Mouse (Mus musculus) olfactory bulb, adult 2 months (tissue): Measurements from ENCODE around the gene Med26.

Experiments used
- CTCF ChIP-seq: fragments of 200-500 bp; IDR thresholded peaks from 2 replicates; pipeline ENCODE4 v1.5.1; 2012; ENCODE audit warnings: low read depth, mild to moderate bottlenecking, low read length, moderate library complexity; ENCODE audit not compliant: insufficient read depth
- POLR2A ChIP-seq: fragments of 200-500 bp; IDR thresholded peaks from 2 replicates; pipeline ENCODE4 v1.6.1; 2012; ENCODE audit warnings: mild to moderate bottlenecking, low read depth, low read length, moderate library complexity; ENCODE audit not compliant: insufficient read depth

DNA sequence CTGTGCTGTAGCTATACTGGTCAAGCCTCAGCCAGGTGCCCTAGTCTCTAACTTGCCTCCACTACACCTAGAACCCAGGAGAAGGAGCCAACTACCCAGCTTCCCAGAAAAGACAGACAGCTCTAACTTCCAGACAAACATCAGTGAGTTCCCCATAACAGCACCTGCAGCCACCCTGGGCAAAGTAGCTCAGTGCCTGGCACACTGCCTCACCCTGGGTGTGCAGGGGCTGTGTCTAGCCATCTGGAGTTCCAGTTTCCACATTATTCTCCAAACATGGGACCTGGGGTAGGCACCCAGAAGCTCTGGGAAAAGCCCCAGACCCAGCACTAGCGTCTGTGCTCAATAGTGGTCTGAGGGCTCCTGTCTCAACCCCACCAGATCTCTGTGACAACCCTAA lies 40.6 kb downstream of the Med26 start:
- TF ChIP-seq CTCF = no peak
- TF ChIP-seq POLR2A = no peak
